Mouse (Mus musculus) left cerebral cortex, postnatal 36 days (tissue): Measurements from ENCODE around the gene Nr1d1. TPM values are rescaled to one million over a fixed set of nuclear protein-coding genes. Genes with fewer than 3 reads are reported as not detected.

ENCODE experiments used
- DNase-seq, 2 experiments: peaks; one replicate each; pipeline ENCODE4 v3.0.0; 2021 to 2022; ENCODE audit warnings: low spot score in 2 of 2, mixed read lengths in 1 of 2
- intact Hi-C: fragments of 180-260 bp; cut with DNase I; formaldehyde crosslinking; loops from one replicate; pipeline ENCODE4 v1.15.1; 2025
- total RNA-seq, 2 experiments: library from RNA; stranded (reverse); gene quantifications; 2 replicates each; pipeline ENCODE4 v1.2.3; 2021

Gene Nr1d1
- total RNA-seq, 2 experiments from 2014 or later = 117 to 141 TPM

GRCm38 (mm10) chr11:98721458-98722226, 53.5 kb downstream of the Nr1d1 start:
- intact Hi-C loops = no loop called here
- DNase-seq = peak; percentile 50 to 65

- intact Hi-C loops = no loop called here
- no peak for DNase-seq
These were observed 54.4 kb downstream of the Nr1d1 start for GRCm38 (mm10) chr11:98720756-98721155.

Other genes starting within 250 kb of the Nr1d1 start
- not detected for gene Ikzf3, start 229.3 kb downstream of the Nr1d1 start, total RNA-seq
- under 1 TPM in 1 of 2 experiments, not detected in 1; 0.20 TPM for gene Zpbp2, start 224.2 kb downstream of the Nr1d1 start, total RNA-seq
- 10 to 100 TPM; 46.5 to 47.8 TPM for gene Ormdl3, start 188.0 kb downstream of the Nr1d1 start, total RNA-seq
- not detected for gene Lrrc3c, start 177.0 kb downstream of the Nr1d1 start, total RNA-seq
- gene Gm12355, start 149.7 kb downstream of the Nr1d1 start, total RNA-seq = 10 to 100 TPM in 1 of 2 experiments, 1 to 10 TPM in 1; 9.4 to 10.6 TPM
- not detected for gene Gsdma3, start 149.0 kb downstream of the Nr1d1 start, total RNA-seq
- gene Gsdma2, start 128.6 kb downstream of the Nr1d1 start, total RNA-seq = not detected
- gene Gsdma, start 111.0 kb downstream of the Nr1d1 start, total RNA-seq = not detected
- gene Psmd3, start 92.8 kb downstream of the Nr1d1 start, total RNA-seq = 100 to 1,000 TPM; 131 to 145 TPM
- gene Csf3, start 74.1 kb downstream of the Nr1d1 start, total RNA-seq = not detected
- gene Med24, start 45.9 kb downstream of the Nr1d1 start, total RNA-seq = 100 to 1,000 TPM; 123 to 133 TPM
- gene Thra, start 34.7 kb downstream of the Nr1d1 start, total RNA-seq = 100 to 1,000 TPM; 718 to 779 TPM
- 100 to 1,000 TPM; 169 to 193 TPM for gene Msl1, start 20.2 kb upstream of the Nr1d1 start, total RNA-seq
- gene Casc3, start 29.6 kb upstream of the Nr1d1 start, total RNA-seq = 10 to 100 TPM; 46.7 to 63.5 TPM
- gene Rapgefl1, start 61.5 kb upstream of the Nr1d1 start, total RNA-seq = 100 to 1,000 TPM; 139 to 161 TPM
- 10 to 100 TPM; 67.4 to 74.6 TPM for gene Wipf2, start 88.3 kb upstream of the Nr1d1 start, total RNA-seq
- gene Cdc6, start 132.5 kb upstream of the Nr1d1 start, total RNA-seq = under 1 TPM; 0.39 to 0.47 TPM
- gene Rara, start 152.5 kb upstream of the Nr1d1 start, total RNA-seq = 10 to 100 TPM; 10.5 to 11.6 TPM
- 1 to 10 TPM; 2.0 TPM for gene Gjd3, start 207.7 kb upstream of the Nr1d1 start, total RNA-seq
- 1 to 10 TPM in 1 of 2 experiments, under 1 TPM in 1; 0.66 to 1.8 TPM for gene Top2a, start 248.9 kb upstream of the Nr1d1 start, total RNA-seq